Mouse (Mus musculus) stomach, embryonic 14.5 days (tissue): ENCODE data around the gene Pisd. TPM values are rescaled to one million over a fixed set of nuclear protein-coding genes. Genes with fewer than 3 reads are reported as not detected.
"Not testable (repeated sequence)": the region's sequence is repeated elsewhere in the genome, so short reads cannot be mapped to it uniquely, and the experiment has no call there.

Source experiments
- ATAC-seq: fragments of 200-750 bp; cut with Nextera tagmentation; 2 replicates; pipeline ENCODE4 v1.8.0; 2017; ENCODE audit warnings: low read depth, moderate TSS enrichment; ENCODE audit not compliant: insufficient number of reproducible peaks, insufficient read depth, low FRiP score
- H3K27ac ChIP-seq: fragments of 300-500 bp; sonication (generic); 2 replicates; pipeline ENCODE4 v1.5.1; 2014; ENCODE audit warnings: mild to moderate bottlenecking, low read length, moderate library complexity, mixed read lengths
- H3K27me3 ChIP-seq: fragments of 300-500 bp; sonication (generic); 2 replicates; pipeline ENCODE4 v1.6.1; 2014; ENCODE audit warnings: low read length, control low read depth, mixed read lengths; ENCODE audit not compliant: control insufficient read depth, insufficient read depth
- H3K36me3 ChIP-seq: fragments of 300-500 bp; sonication (generic); 2 replicates; pipeline ENCODE4 v1.6.1; 2014; ENCODE audit warnings: mild to moderate bottlenecking, control low read depth, low read length, moderate library complexity, mixed read lengths; ENCODE audit not compliant: control insufficient read depth, insufficient read depth
- H3K4me1 ChIP-seq: fragments of 300-500 bp; sonication (generic); 2 replicates; pipeline ENCODE4 v1.6.1; 2014; ENCODE audit warnings: low read length, control low read depth, mixed read lengths; ENCODE audit not compliant: control insufficient read depth, insufficient read depth
- H3K4me2 ChIP-seq: fragments of 300-500 bp; sonication (generic); replicated peaks from 2 replicates; pipeline ENCODE4 v1.6.1; 2014; ENCODE audit warnings: low read depth, low read length, control low read depth
- H3K4me3 ChIP-seq: fragments of 300-500 bp; sonication (generic); 2 replicates; pipeline ENCODE4 v1.5.1; 2014; ENCODE audit warnings: low read depth, low read length, control low read depth
- H3K9ac ChIP-seq: fragments of 300-500 bp; sonication (generic); replicated peaks from 2 replicates; pipeline ENCODE4 v1.6.1; 2014; ENCODE audit warnings: low read depth, mild to moderate bottlenecking, control low read depth, low read length, moderate library complexity, mixed read lengths
- H3K9me3 ChIP-seq: fragments of 300-500 bp; sonication (generic); 2 replicates; pipeline ENCODE4 v1.6.1; 2016; ENCODE audit warnings: low read depth, low read length, control low read depth; ENCODE audit not compliant: control insufficient read depth
- WGBS: fragments of 180-500 bp; shearing (Covaris S2); extraction: QIAGEN DNeasy Blood & Tissue Kit; methylation state at CpG from one replicate; pipeline ENCODE4 v1.1.7; 2014; 5-methylcytosine and 5-hydroxymethylcytosine counted together
- polyA plus RNA-seq: library from polyadenylated mRNA; unstranded; fragments of >200 nt; fragmentation: Nextera tagmentation; extraction: Ambion mirVana; gene quantifications from 2 replicates; pipeline ENCODE4 v1.2.1, GENCODE M21; 2014

Pisd gene
- polyA plus RNA-seq, 1 experiment from 2014 or later: 78.7 TPM

DNA sequence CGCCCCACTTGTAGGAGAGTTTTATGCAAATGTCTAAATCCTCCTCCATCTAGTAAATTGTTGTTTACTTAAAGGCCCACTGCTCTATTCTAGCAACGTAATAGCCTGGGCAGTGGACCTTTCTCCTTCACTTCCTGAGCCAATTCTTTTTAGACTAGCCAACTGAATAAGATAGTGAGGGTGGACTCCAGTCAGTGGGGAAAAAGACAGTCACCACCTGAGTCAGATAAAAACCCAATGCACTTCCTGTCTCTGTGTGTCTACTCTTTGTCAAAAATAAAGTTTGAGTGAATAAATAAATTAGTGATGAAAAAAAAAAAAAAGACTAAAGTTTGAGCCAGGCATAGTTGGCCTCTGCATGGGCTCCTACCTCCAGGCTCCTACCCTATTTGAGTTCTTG, 25.8 kb downstream of the Pisd start:
- no peaks in the 10 kb centered on the region for H3K4me1 ChIP-seq
- WGBS: 75% methylated on average over 2 of the region's 2 CpGs
- H3K4me3 ChIP-seq: no peak overlapping the region

DNA sequence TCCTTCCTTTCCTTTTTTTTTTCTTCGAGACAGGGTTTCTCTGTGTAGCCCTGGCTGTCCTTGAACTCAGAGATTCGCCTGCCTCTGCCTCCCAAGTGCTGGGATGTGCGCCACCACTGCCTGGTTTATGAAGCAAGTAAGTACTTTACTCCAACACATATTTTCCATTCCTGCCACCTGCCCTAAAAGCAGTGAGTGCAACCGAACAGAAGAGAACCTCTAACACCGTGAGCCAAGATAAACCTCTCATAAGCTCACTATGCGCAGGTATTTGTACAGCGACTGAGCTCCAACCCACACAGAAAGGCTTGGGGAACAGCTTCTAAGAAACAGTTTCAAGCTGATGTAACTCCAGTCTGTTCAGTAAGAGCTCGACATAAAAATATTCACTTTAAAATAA, 29.3 kb downstream of the Pisd start:
- H3K9ac ChIP-seq: no peak overlapping the region
- no peaks in the 10 kb centered on the region for H3K36me3 ChIP-seq
- H3K27me3 ChIP-seq: no peaks in the 10 kb centered on the region
- no peak overlapping the region for H3K27ac ChIP-seq
- H3K4me1 ChIP-seq: no peaks in the 10 kb centered on the region
- no peak overlapping the region for H3K4me3 ChIP-seq
- no peaks in the 10 kb centered on the region for H3K9me3 ChIP-seq
- H3K4me2 ChIP-seq: no peak overlapping the region
- 93% methylated on average over 8 of the region's 8 CpGs for WGBS
- ATAC-seq: no peak

More for the DNA sequence above, 25.8 kb downstream of the Pisd start:
- no peak for ATAC-seq
- Histone ChIP-seq H3K9ac (no peak overlapping the region), H3K4me2 (no peak overlapping the region), H3K36me3 (peaks cover 8% of the 10 kb centered on the region; the same call in 1 of the 2 replicates), H3K9me3 (no peaks in the 10 kb centered on the region), H3K27me3 (no peaks in the 10 kb centered on the region), H3K27ac (no peak overlapping the region)

DNA sequence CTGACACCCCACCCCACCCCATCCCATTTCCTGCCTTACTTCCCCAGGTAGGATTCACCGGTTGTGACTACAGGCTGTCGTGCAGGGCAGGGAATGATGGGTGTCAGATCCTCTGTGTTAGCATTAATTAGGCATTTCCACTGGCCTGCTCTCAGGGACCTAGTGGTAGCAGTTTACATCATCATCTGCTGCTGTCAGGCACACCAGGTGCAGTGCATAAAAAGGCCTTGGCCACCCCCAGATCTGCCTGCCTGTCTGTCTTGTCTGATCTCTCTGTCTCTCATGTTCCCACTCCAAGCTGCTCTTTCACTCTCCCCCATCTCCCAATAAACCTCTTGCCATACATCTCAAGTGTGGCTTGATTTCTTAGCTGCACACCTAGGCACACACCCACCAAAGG, 33.7 kb downstream of the Pisd start:
- Histone ChIP-seq H3K36me3 (no peaks in the 10 kb centered on the region), H3K9ac (no peak overlapping the region), H3K27me3 (no peaks in the 10 kb centered on the region), H3K4me3 (no peak overlapping the region), H3K27ac (no peak overlapping the region), H3K4me2 (no peak overlapping the region), H3K4me1 (peaks cover 4% of the 10 kb centered on the region; the same call in 1 of the 2 replicates), H3K9me3 (no peaks in the 10 kb centered on the region)
- ATAC-seq: no peak
- 40% methylated on average over 2 of the region's 2 CpGs for WGBS

DNA sequence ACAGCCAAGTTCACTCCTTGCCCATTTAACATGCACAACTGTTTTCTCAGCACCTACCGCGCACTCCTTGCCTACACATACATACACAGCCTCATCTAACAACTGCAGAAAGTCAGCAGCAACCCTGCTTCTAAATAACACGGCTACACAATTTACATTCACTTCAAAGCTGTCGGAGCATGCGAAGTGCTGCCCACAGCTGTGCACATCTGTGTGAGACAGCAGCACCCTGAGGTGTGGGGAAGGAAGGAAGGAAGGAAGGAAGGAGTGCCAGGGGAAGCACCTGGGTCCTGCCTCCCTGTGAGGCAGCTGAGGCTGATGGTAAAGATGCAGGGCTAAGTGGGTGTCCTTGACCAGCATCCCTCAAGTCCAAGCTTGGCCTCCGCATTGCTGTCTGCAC, 36.5 kb downstream of the Pisd start:
- H3K4me2 ChIP-seq: no peak overlapping the region
- no peaks in the 10 kb centered on the region for H3K27me3 ChIP-seq
- no peak overlapping the region for H3K27ac ChIP-seq
- H3K36me3 ChIP-seq: no peaks in the 10 kb centered on the region
- 74% methylated on average over 6 of the region's 6 CpGs for WGBS
- peaks cover 20% of the 10 kb centered on the region for H3K4me1 ChIP-seq
- ATAC-seq: no peak
- no peaks in the 10 kb centered on the region for H3K9me3 ChIP-seq
- H3K4me3 ChIP-seq: no peak overlapping the region
- no peak overlapping the region for H3K9ac ChIP-seq

DNA sequence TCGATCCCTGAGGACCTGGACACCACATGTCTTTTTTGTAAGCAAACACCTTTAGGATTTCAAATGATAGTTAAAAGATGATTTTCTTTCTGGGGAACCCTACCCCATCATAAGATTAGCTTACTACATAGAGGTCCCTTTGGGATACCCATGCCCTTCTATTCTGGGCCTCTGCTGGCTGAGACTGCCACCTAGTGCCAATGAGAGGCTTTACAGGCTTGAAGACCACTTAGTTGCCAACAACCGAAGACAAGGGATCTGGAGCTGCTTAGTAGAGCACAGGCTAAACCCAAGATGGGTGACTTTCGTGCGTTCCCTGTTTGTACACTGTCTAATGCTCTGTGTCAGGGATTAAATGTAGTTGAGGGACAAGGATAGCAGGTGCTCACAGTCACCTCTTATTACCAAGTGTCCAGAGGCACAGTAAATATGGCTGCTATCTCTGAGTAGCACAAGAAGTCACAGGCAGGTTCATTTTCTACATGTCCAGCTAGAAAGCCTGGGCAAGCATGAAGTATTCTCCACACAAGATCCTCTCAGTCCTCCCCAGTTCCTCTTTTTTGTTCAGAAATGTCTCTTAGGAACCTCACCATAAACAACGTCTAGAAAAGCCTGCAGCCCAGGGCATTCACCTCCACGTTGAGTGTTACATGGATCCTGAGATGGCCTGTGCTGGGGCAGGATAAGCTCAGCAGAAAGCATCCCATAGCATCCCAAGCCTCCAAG, 37.6 kb downstream of the Pisd start:
- Histone ChIP-seq H3K4me3 (no peak overlapping the region), H3K9me3 (no peaks in the 10 kb centered on the region), H3K4me2 (no peak overlapping the region), H3K36me3 (no peaks in the 10 kb centered on the region), H3K4me1 (peaks cover 21% of the 10 kb centered on the region), H3K27ac (no peak overlapping the region), H3K9ac (no peak overlapping the region), H3K27me3 (no peaks in the 10 kb centered on the region)
- no peak for ATAC-seq
- 66% methylated on average over 6 of the region's 6 CpGs for WGBS

DNA sequence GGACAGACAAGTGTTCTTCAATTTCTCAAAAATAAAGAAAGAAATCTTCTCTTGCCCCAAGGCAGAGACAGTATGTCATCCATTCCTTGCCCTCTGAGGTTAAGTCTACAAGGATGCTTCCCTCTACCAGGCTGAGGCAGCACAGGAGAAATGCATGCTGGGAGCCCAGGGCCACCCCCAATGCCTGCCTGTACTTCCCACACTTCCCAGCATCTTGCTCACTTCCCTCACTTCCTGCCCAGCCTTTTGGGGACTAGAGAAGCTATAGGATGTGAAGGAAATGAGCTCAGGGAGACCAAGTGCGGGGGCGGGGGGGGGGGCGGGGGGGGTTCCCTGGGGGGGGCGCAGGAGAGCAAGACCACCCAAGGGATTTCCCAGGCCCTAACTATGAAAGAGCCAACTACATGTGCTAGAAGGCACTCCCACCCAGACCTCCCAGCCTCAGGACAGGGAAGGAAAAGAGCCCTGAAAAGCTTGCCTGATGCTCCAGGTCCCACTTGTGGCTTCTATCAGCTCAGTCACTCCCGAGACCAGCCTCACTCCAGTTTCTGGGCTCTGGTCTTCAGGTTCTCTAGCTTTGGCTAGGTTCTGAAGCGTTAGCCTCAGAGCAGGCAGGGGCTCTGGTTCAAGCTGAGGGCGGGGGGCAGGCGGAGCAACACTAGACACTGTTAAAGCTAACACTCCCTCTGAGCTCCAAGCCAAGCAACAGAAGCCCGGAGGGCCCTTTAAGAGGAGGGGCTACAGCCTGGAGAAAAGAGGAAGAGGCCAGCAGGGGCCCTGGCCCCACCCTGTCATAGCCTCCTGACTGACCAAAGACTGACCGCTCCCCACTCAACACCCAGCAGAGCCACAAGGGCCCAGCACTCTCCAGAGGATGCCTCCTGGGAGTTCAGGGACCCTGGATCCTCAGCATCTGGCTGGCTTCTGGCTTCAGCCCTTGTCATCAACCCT, 39.5 kb downstream of the Pisd start:
- Histone ChIP-seq H3K4me3 (peak overlapping the region; percentile 34), H3K36me3 (no peaks in the 10 kb centered on the region), H3K9ac (peak overlapping the region; percentile 18; the same call in 1 of the 2 replicates), H3K27ac (peak overlapping the region; percentile 79), H3K27me3 (no peaks in the 10 kb centered on the region), H3K9me3 (no peaks in the 10 kb centered on the region), H3K4me2 (peak overlapping the region; percentile 50), H3K4me1 (peaks cover 21% of the 10 kb centered on the region)
- 2% methylated on average over 6 of the region's 10 CpGs for WGBS
- ATAC-seq: peak; percentile 89

DNA sequence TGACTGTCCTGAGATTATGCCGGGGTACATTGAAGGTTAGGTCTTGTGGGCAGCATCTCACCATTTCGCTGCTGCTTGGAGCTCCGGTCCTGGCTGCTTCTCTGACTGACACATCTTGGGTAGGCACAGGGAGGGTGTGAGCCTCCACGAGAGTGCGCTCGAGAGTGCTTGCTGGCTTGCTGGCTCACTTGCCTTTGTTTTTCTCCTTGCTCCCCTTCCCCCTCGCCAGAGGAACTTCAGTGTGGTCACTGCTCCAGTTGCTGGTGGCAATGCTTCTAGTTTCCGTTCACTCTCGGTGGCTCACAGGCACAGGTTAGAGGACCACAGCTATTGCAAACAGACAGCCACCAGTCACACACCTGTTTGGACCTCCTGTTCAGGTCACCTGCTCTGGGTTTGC, 43.3 kb downstream of the Pisd start:
- no peaks in the 10 kb centered on the region for H3K9me3 ChIP-seq
- 58% methylated on average over 9 of the region's 9 CpGs for WGBS
- no peak overlapping the region for H3K27ac ChIP-seq
- H3K27me3 ChIP-seq: no peaks in the 10 kb centered on the region
- H3K4me2 ChIP-seq: no peak overlapping the region
- H3K4me3 ChIP-seq: no peak overlapping the region
- H3K36me3 ChIP-seq: no peaks in the 10 kb centered on the region
- H3K9ac ChIP-seq: no peak overlapping the region
- peaks cover 21% of the 10 kb centered on the region for H3K4me1 ChIP-seq
- ATAC-seq: no peak

DNA sequence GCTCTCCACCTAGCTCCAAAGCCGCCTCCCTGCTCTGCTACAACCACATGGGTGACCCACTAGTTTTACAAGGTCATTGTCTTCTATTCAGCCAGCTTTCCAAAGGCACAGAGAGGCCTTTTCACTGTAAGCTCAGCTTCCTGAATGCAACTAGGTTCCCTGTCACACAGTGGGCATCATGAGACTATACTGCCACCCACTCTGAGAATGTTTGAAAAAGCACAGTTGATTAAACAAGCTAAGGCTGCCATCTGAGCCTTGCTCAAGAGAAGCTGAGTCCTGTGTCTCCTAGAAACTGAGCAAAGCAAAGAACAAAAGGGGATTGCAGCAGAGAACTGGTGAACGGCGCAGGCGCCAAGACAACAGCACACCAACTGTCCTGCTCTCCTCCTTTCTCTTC, 44.1 kb downstream of the Pisd start:
- not testable (repeated sequence) for H3K27me3 ChIP-seq, H3K9ac ChIP-seq, H3K4me3 ChIP-seq, H3K36me3 ChIP-seq, H3K4me2 ChIP-seq, ATAC-seq, H3K27ac ChIP-seq, H3K9me3 ChIP-seq
- peaks cover 16% of the 10 kb centered on the region for H3K4me1 ChIP-seq
- WGBS: 72% methylated on average over 4 of the region's 4 CpGs
